ENCODE assay signal across 8 mouse cellular contexts in the genomic region with DNA sequence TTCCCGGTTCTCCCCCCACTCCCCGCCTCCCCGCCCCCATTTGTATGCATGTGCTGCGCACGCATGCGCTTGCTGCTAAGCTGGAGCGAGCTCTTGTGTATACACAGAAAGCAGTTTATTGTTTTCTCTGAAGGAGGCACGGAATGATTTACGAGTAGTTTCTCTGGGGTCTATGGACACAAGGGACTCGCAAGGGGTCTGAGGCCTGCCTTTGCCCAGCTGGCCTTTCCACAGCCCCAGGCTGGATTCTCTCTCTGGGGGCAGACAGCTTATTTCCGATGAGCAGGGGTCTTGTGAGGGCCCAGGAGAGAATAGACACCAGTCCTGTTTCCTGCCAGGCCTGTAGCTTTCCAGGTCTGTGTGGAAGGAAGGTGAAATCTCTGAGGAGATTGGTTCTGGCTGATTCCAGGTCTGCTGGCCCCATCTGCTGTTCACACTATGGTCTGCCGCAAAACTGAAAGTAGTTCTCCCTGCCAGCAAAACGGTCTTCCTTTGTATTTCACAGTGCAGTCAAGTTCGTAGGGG.
DNase-seq lines count a peak whose midpoint lies in the region; ATAC-seq and TF ChIP-seq lines count a peak whose summit lies in the region.

No protein-coding gene starts in this region.

- 36% methylated on average over 14 of the region's 14 CpGs for WGBS in forebrain, embryonic 15.5 days

- H3K36me3 ChIP-seq in E14TG2a.4 (ENCODE audit: insufficient read depth, low read length), result no peaks in the 10 kb centered on the region
- no peaks in the 10 kb centered on the region for H3K36me3 ChIP-seq in forebrain, embryonic 15.5 days

- peak overlapping the region; percentile 24; the same call in 1 of the 2 replicates for H3K9ac ChIP-seq in forebrain, embryonic 15.5 days (replicated peaks)

- H3K9me3 ChIP-seq in E14TG2a.4 (ENCODE audit: low read length), result no peaks in the 10 kb centered on the region
- no peaks in the 10 kb centered on the region for H3K9me3 ChIP-seq in forebrain, embryonic 15.5 days

- TF ChIP-seq CTCF in E14TG2a.4 (conservative IDR thresholded peaks at IDR 0.05; ENCODE audit: low read length), result no peak
- peak; percentile 71 for TF ChIP-seq CTCF in layer of hippocampus, adult 2 months (conservative IDR thresholded peaks at IDR 0.05)

- peak overlapping the region; percentile 37; the same call in 1 of the 2 replicates for H3K4me3 ChIP-seq in E14TG2a.4 (replicated peaks; ENCODE audit: low read length)
- H3K4me3 ChIP-seq in forebrain, embryonic 15.5 days, result peak overlapping the region; percentile 15
- peak overlapping the region; percentile 12 for H3K4me3 ChIP-seq in layer of hippocampus, adult 2 months

- peak; percentile 89 for ATAC-seq in forebrain, embryonic 15.5 days (replicated peaks)
- peak; percentile 43 to 48 for ATAC-seq in hematopoietic stem cell, adult 5-6 weeks (replicated peaks in 1 of 2; ENCODE audit: insufficient read depth in 1 of 2, low FRiP score in 2 of 2, low TSS enrichment in 1 of 2, low read depth in 1 of 2, poor library complexity in 2 of 2, severe bottlenecking in 2 of 2)
- ATAC-seq in erythroblast, adult 5-6 weeks (replicated peaks; ENCODE audit: low FRiP score, poor library complexity, severe bottlenecking), result no peak

- H3K4me2 ChIP-seq in forebrain, embryonic 15.5 days (replicated peaks), result peak overlapping the region; percentile 40

- peak; percentile 38 for DNase-seq in adrenal gland, adult 8-10 months
- peak; percentile 59 to 60 for DNase-seq in layer of hippocampus, adult 2 months (ENCODE audit: low spot score in 2 of 2)
- DNase-seq in lung, postnatal 10 days, result peak; percentile 73
- DNase-seq in retina, postnatal 1 day, result peak; percentile 30

- peaks cover 52% of the 10 kb centered on the region for H3K4me1 ChIP-seq in E14TG2a.4 (replicated peaks; ENCODE audit: low read depth, low read length)
- H3K4me1 ChIP-seq in forebrain, embryonic 15.5 days, result peaks cover 11% of the 10 kb centered on the region

- H3K27ac ChIP-seq in forebrain, embryonic 15.5 days (replicated peaks), result peak overlapping the region; percentile 78
- peak overlapping the region; percentile 79 for H3K27ac ChIP-seq in layer of hippocampus, adult 2 months

- peaks cover 26% of the 10 kb centered on the region for H3K27me3 ChIP-seq in E14TG2a.4 (ENCODE audit: insufficient read depth, low read length)
- H3K27me3 ChIP-seq in forebrain, embryonic 15.5 days, result no peaks in the 10 kb centered on the region
